Mouse (Mus musculus) megakaryocyte, embryonic 14.5 days (primary cell): Measurements from ENCODE around the gene Itgad. TPM values are rescaled to one million over a fixed set of nuclear protein-coding genes. Genes with fewer than 3 reads are reported as not detected.

ENCODE experiments used
- H3K27me3 ChIP-seq: replicated peaks from 2 replicates; pipeline ENCODE3; 2012; ENCODE audit warnings: inconsistent platforms
- H3K36me3 ChIP-seq: replicated peaks from 2 replicates; pipeline ENCODE3; 2012; ENCODE audit warnings: low read length, inconsistent platforms, mixed read lengths
- H3K4me1 ChIP-seq: 2 replicates; pipeline ENCODE4 v1.6.1; 2012; ENCODE audit warnings: inconsistent platforms
- H3K4me3 ChIP-seq: replicated peaks from 2 replicates; pipeline ENCODE3; 2012; ENCODE audit warnings: moderate library complexity, mild to moderate bottlenecking, inconsistent platforms
- H3K9me3 ChIP-seq: 2 replicates; pipeline ENCODE4 v1.6.1; 2012; ENCODE audit warnings: inconsistent platforms
- FLI1 ChIP-seq: IDR thresholded peaks from 2 replicates; pipeline ENCODE4 v1.6.1; 2012; ENCODE audit warnings: low read length, inconsistent platforms, mixed read lengths
- GATA1 ChIP-seq: IDR thresholded peaks from 3 replicates; pipeline ENCODE4 v1.6.1; 2012; ENCODE audit warnings: mixed read lengths, low read length, inconsistent platforms, borderline replicate concordance
- polyA plus RNA-seq: library from polyadenylated mRNA; stranded (reverse); fragments of >175 nt; gene quantifications from 2 replicates; pipeline ENCODE4 v1.2.3, GENCODE M21; 2012; ENCODE audit warnings: low replicate concordance; ENCODE audit not compliant: insufficient read depth

Itgad gene
- polyA plus RNA-seq = 0.26 TPM in 1 of 2 replicates, not detected in the other

DNA sequence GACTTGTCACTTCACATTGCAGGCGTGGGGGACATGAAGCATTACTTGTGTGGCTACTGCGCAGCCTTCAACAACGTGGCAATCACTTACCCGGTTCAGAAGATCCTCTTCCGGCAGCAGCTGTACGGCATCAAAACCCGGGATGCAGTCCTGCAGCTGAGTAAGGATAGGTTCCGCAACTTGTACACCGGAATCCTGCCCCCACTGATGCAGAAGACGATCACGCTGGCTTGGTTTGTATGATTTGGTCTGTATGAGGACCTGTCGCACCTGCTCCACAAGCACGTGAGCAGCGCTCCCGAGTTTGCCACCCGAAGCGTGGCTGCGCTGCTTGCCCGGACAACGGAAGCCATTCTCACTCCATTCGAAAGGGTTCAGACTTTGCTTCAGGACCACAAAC, at the start of gene Itgad:
TSS of gene Itgad (plus strand) at position 301 of the 400 bp plus-strand sequence.
- H3K9me3 ChIP-seq = no peaks in the 10 kb centered on the region
- TF ChIP-seq GATA1 (no peak), FLI1 (no peak)
- no peaks in the 10 kb centered on the region for H3K36me3 ChIP-seq
- no peak within 1 kb of the TSS for H3K4me3 ChIP-seq
- H3K27me3 ChIP-seq = peaks cover 18% of the 10 kb centered on the region
- H3K4me1 ChIP-seq = peaks cover 3% of the 10 kb centered on the region; the same call in 1 of the 2 replicates

DNA sequence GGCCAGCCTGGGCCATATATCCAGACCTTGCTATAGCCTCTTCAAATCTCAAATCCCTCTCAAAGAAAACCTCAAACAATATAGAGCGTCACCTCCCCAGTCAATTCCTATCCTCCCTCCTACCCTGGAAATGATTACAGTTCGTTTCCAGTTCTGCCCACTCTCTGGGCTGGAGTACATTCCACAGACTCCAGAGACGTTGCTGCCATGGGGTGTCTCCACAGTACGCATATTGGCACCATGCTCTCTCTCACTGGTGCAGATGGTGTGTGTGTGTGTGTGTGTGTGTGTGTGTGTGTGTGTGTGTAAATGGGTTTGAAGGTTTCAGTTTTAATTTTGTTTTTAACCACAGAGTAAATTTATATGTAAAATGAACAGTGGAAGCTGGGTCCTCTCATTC, 48.9 kb upstream of the Itgad start:
- TF ChIP-seq FLI1 = no peak
- Histone ChIP-seq H3K27me3 (peaks cover 14% of the 10 kb centered on the region), H3K9me3 (no peaks in the 10 kb centered on the region), H3K4me3 (no peak overlapping the region), H3K4me1 (no peaks in the 10 kb centered on the region), H3K36me3 (no peaks in the 10 kb centered on the region)

DNA sequence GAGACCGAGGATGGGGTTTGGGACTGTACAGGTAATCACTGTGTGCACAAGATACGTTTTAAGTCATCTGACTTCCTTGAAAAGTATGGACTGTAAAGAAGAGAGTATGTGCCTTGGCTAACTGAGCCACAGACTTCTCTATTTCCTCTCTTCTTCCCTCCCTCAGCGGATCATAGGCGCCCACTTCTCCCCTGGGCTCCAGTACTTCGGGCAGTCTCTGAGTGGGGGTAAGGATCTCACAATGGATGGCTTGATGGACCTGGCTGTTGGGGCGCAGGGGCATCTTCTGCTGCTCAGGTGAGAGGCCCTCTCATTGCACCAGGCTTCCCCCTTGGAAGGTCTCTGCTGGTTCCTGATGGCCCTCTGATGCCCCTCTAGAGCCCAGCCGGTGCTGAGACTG, 46.7 kb upstream of the Itgad start:
- H3K4me1 ChIP-seq = no peaks in the 10 kb centered on the region
- H3K36me3 ChIP-seq = no peaks in the 10 kb centered on the region
- H3K9me3 ChIP-seq = no peaks in the 10 kb centered on the region
- H3K27me3 ChIP-seq = peaks cover 13% of the 10 kb centered on the region
- TF ChIP-seq GATA1 (no peak), FLI1 (no peak)
- H3K4me3 ChIP-seq = no peak overlapping the region

DNA sequence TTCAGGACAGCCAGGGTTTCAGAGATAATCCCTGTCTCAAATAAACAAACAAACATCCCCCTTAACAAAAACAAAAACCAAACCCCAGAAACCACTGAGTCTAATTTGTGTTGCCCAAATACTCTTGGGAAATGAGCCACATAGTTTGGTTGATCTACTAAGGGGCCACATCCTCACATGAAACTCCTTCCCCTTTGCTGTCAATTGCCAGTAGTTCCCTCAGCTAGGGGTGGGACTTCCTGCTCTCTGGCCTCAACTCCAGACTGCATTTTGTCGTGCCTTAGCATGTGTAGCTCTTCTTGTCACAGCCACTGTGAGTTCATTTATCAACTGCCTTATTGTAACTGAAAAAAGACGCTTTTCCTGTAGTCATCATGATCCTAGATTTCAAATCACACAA, 43.9 kb upstream of the Itgad start:
- peaks cover 23% of the 10 kb centered on the region for H3K27me3 ChIP-seq
- TF ChIP-seq FLI1 (no peak), GATA1 (no peak)
- no peaks in the 10 kb centered on the region; the same call in 1 of the 2 replicates for H3K4me1 ChIP-seq
- H3K4me3 ChIP-seq = no peak overlapping the region
- H3K9me3 ChIP-seq = no peaks in the 10 kb centered on the region
- H3K36me3 ChIP-seq = no peaks in the 10 kb centered on the region

DNA sequence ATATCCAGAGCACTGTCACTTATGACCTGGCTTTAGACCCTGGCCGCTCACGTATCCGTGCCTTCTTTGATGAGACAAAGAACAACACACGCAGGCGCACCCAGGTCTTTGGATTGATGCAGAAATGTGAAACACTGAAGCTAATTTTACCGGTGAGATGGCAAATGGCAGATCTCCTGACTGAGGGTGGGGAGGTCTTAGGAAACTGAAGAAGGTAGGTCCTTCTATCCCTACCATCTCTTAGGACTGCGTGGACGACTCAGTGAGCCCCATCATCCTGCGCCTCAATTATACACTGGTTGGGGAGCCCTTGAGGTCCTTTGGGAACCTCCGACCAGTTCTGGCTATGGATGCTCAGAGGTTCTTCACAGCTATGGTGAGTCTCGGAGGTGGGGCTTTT, 42.0 kb upstream of the Itgad start:
- no peaks in the 10 kb centered on the region for H3K36me3 ChIP-seq
- H3K4me1 ChIP-seq = no peaks in the 10 kb centered on the region; the same call in 1 of the 2 replicates
- TF ChIP-seq FLI1 (no peak), GATA1 (no peak)
- peaks cover 30% of the 10 kb centered on the region for H3K27me3 ChIP-seq
- H3K9me3 ChIP-seq = no peaks in the 10 kb centered on the region
- H3K4me3 ChIP-seq = no peak overlapping the region

DNA sequence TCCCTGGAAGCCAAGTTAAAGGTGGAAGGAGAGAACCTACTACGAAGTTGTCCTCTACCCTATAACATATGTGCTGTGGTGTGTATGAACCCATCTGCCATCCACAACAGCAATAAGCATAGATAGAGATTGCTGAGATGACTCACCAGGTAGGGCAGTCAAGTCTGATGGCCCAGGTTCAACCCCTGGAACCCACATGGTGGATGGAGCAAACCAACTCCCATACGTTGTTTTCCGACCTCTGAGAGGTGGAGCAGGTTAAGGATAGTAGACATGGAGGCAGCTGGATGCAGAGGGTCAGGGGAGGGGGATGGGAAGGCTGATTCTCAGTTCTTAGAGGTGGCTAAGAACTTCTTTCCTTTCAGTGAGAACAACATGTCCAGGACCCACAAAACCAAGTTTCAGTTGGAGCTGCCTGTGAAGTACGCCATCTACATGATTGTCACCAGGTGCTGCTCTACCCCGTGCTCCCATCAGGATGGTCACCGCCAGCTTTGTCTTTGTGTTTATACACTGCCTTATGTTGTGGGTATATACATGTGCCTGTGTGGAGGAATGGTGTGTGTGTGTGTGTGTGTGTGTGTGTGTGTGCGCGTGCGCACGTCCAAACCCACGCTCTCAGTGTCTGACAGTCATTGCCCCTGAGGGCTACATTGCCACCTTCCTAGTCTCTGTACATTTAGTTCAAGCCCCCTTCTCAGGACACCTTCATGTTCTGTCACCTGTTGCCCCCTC, 39.6 kb upstream of the Itgad start:
- H3K9me3 ChIP-seq = no peaks in the 10 kb centered on the region
- H3K27me3 ChIP-seq = peaks cover 27% of the 10 kb centered on the region
- H3K4me3 ChIP-seq = no peak overlapping the region
- no peaks in the 10 kb centered on the region for H3K36me3 ChIP-seq
- TF ChIP-seq FLI1 = no peak
- no peak for TF ChIP-seq GATA1
- no peaks in the 10 kb centered on the region; the same call in 1 of the 2 replicates for H3K4me1 ChIP-seq

DNA sequence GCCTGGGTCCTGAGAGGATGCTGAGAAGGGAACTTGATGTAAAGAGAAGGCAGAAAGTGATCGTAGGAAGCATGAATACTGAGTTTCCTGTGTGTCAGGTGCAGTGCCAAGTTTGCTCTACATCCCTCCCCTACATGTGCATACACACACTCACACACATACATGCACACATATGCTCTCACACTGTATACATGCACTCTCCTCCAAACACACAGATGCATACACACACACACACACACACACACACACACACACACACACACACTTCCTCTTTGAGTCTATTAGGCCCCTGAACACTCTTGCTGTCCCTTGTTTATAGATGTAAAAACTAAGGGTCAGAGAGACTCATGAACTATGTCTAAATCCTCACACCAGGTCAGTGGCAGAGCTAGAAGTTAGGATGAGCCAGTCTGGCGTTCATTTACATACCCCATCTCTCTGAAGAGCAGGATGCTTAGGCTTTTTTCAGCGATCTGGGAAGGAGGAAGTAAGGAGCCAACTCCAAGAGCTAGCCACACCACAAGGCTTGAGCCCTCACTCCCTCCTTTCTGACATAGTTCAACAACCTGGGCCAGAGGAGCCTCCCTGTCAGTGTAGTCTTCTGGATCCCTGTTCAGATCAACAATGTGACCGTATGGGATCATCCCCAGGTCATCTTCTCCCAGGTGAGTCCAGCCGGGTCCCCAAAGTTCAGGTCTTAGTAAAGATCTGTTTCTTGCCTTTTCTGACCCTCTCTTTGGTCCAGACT, 38.8 kb upstream of the Itgad start:
- Histone ChIP-seq H3K4me3 (peak overlapping the region; percentile 19), H3K9me3 (no peaks in the 10 kb centered on the region), H3K36me3 (no peaks in the 10 kb centered on the region), H3K4me1 (no peaks in the 10 kb centered on the region; the same call in 1 of the 2 replicates), H3K27me3 (peaks cover 27% of the 10 kb centered on the region)
- TF ChIP-seq FLI1 (no peak), GATA1 (no peak)

DNA sequence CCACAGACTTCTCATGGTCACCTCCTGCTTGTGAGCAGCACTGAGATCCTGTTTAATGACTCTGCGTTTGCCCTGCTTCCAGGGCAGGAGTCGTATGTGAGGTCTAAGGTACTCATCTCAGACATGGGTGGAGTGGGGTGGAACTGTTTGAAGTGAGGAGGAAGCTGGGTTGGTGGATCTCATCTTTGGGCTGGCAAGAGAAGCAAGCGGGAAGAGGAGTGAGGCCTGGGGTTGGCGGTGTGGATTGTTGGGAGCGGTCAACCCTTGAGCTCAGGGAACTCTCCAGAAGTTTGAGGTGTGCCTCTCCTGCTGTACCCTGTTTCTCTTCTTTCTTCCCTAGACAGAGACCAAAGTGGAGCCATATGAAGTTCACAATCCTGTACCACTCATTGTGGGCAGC, 37.8 kb upstream of the Itgad start:
- Histone ChIP-seq H3K9me3 (no peaks in the 10 kb centered on the region), H3K4me1 (no peaks in the 10 kb centered on the region; the same call in 1 of the 2 replicates), H3K4me3 (no peak overlapping the region), H3K36me3 (no peaks in the 10 kb centered on the region), H3K27me3 (peaks cover 25% of the 10 kb centered on the region)
- TF ChIP-seq FLI1 (no peak), GATA1 (no peak)

DNA sequence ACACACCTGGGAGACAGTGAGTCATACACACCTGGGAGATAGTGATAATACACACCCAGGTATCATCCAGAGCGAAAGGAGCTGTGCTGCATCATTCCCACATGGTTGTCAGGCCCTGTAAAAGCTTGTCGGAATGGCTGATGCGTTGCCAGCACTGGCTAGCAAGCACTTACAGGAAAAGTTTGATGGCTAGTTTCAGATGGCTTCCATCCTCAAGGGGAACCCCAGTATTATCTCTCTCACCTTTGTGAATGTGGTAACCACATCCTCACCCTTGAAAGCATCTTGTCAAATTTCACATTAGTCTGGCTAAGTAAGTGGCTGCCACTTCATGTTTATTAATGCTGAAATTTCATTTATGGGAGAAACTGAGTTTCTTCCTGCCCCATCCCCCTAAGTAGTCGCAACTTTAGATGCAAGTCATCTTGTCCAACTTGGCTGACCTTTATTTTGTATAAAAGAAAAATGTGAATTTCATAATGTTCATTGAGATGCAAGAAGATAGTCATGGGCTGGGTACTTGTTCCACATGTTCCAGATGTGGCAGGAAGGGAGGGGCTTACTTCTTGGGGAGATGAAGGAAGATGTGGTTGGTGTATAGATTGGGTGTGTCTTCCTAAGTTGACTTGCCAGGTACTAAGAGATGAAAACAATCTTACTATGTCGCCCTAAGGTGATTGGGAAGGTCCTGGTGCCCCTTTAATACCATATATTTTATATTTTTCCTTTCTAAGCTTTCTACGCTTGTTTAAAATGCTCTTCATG, 34.3 kb upstream of the Itgad start:
- Histone ChIP-seq H3K4me3 (no peak overlapping the region), H3K9me3 (no peaks in the 10 kb centered on the region), H3K36me3 (no peaks in the 10 kb centered on the region), H3K27me3 (peaks cover 13% of the 10 kb centered on the region), H3K4me1 (peaks cover 4% of the 10 kb centered on the region)
- TF ChIP-seq GATA1 (no peak), FLI1 (no peak)
